Mouse (Mus musculus) thymus, adult 2 months (tissue): ENCODE data around the gene Ccdc15.

Experiments used
- CTCF ChIP-seq: fragments of 200-500 bp; IDR thresholded peaks from 2 replicates; pipeline ENCODE4 v1.5.1; 2012; ENCODE audit warnings: mild to moderate bottlenecking, control low read depth, low read length, moderate library complexity, borderline replicate concordance; ENCODE audit not compliant: control insufficient read depth, poor library complexity, insufficient read depth; ENCODE audit errors: extremely low read depth
- POLR2A ChIP-seq: fragments of 200-500 bp; IDR thresholded peaks from 2 replicates; pipeline ENCODE4 v1.6.1; 2012; ENCODE audit warnings: mild to moderate bottlenecking, low read length, control low read depth, moderate library complexity; ENCODE audit not compliant: control insufficient read depth, poor library complexity, insufficient read depth; ENCODE audit errors: extremely low read depth

DNA sequence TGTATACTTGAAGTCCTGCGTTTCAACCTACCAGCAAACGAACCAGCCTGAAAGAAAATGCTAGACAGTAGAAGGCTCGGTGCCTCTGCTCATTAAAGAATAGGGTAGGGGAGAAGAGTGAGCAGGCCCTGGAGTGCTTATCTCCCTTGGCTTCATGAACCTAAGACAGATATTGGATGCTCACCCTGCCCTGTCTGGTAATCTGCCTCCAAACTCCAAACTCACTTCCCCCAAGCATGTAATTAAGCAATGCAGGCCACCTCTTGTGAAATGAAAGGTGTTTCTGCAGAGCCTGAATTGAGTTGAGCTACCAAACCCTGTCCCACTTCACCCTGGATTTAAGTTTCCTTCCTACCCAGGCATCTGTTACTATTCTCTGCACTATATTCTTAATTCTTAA is 105.5 kb downstream of the Ccdc15 start:
- TF ChIP-seq POLR2A (no peak), CTCF (no peak)
